Mouse (Mus musculus) stomach, embryonic 14.5 days (tissue): ENCODE measurements around the gene Zfp536. TPM values are rescaled to one million over a fixed set of nuclear protein-coding genes. Genes with fewer than 3 reads are reported as not detected.

Source experiments
- ATAC-seq: fragments of 200-750 bp; cut with Nextera tagmentation; 2 replicates; pipeline ENCODE4 v1.8.0; 2017; ENCODE audit warnings: low read depth, moderate TSS enrichment; ENCODE audit not compliant: insufficient number of reproducible peaks, insufficient read depth, low FRiP score
- H3K27ac ChIP-seq: fragments of 300-500 bp; sonication (generic); 2 replicates; pipeline ENCODE4 v1.5.1; 2014; ENCODE audit warnings: mild to moderate bottlenecking, low read length, moderate library complexity, mixed read lengths
- H3K27me3 ChIP-seq: fragments of 300-500 bp; sonication (generic); 2 replicates; pipeline ENCODE4 v1.6.1; 2014; ENCODE audit warnings: low read length, control low read depth, mixed read lengths; ENCODE audit not compliant: control insufficient read depth, insufficient read depth
- H3K36me3 ChIP-seq: fragments of 300-500 bp; sonication (generic); 2 replicates; pipeline ENCODE4 v1.6.1; 2014; ENCODE audit warnings: mild to moderate bottlenecking, control low read depth, low read length, moderate library complexity, mixed read lengths; ENCODE audit not compliant: control insufficient read depth, insufficient read depth
- H3K4me1 ChIP-seq: fragments of 300-500 bp; sonication (generic); 2 replicates; pipeline ENCODE4 v1.6.1; 2014; ENCODE audit warnings: low read length, control low read depth, mixed read lengths; ENCODE audit not compliant: control insufficient read depth, insufficient read depth
- H3K4me2 ChIP-seq: fragments of 300-500 bp; sonication (generic); replicated peaks from 2 replicates; pipeline ENCODE4 v1.6.1; 2014; ENCODE audit warnings: low read depth, low read length, control low read depth
- H3K4me3 ChIP-seq: fragments of 300-500 bp; sonication (generic); 2 replicates; pipeline ENCODE4 v1.5.1; 2014; ENCODE audit warnings: low read depth, low read length, control low read depth
- H3K9ac ChIP-seq: fragments of 300-500 bp; sonication (generic); replicated peaks from 2 replicates; pipeline ENCODE4 v1.6.1; 2014; ENCODE audit warnings: low read depth, mild to moderate bottlenecking, control low read depth, low read length, moderate library complexity, mixed read lengths
- H3K9me3 ChIP-seq: fragments of 300-500 bp; sonication (generic); 2 replicates; pipeline ENCODE4 v1.6.1; 2016; ENCODE audit warnings: low read depth, low read length, control low read depth; ENCODE audit not compliant: control insufficient read depth
- WGBS: fragments of 180-500 bp; shearing (Covaris S2); extraction: QIAGEN DNeasy Blood & Tissue Kit; methylation state at CpG from one replicate; pipeline ENCODE4 v1.1.7; 2014; 5-methylcytosine and 5-hydroxymethylcytosine counted together
- polyA plus RNA-seq: library from polyadenylated mRNA; unstranded; fragments of >200 nt; fragmentation: Nextera tagmentation; extraction: Ambion mirVana; gene quantifications from 2 replicates; pipeline ENCODE4 v1.2.1, GENCODE M21; 2014

Zfp536 gene
- polyA plus RNA-seq: 21.9 and 24.5 TPM in 2 replicates

GRCm38 (mm10) chr7:37773312-37773702 is at the start of gene Zfp536:
TSS of gene Zfp536 (minus strand) at chr7:37773641.
- ATAC-seq: no peak
- H3K4me2 ChIP-seq: peak within 1 kb of the TSS; percentile 80

GRCm38 (mm10) chr7:37820670-37821301 is 47.3 kb upstream of the Zfp536 start:
- 63% methylated on average over 11 of the region's 11 CpGs for WGBS
- Histone ChIP-seq H3K4me3 (no peak overlapping the region), H3K4me1 (no peaks in the 10 kb centered on the region), H3K4me2 (no peak overlapping the region), H3K27ac (no peak overlapping the region), H3K27me3 (no peaks in the 10 kb centered on the region), H3K36me3 (no peaks in the 10 kb centered on the region), H3K9ac (no peak overlapping the region), H3K9me3 (no peaks in the 10 kb centered on the region)
- ATAC-seq: peak; percentile 72

More at GRCm38 (mm10) chr7:37773312-37773702, at the start of gene Zfp536:
- Histone ChIP-seq H3K9ac (peak within 1 kb of the TSS; percentile 48; the same call in 1 of the 2 replicates), H3K9me3 (no peaks in the 10 kb centered on the region), H3K4me3 (peak within 1 kb of the TSS; percentile 49), H3K27me3 (peaks cover 21% of the 10 kb centered on the region), H3K27ac (peak within 1 kb of the TSS; percentile 48; the same call in 1 of the 2 replicates), H3K36me3 (no peaks in the 10 kb centered on the region), H3K4me1 (peaks cover 11% of the 10 kb centered on the region; the same call in 1 of the 2 replicates)
- under 1% methylated on average over 27 of the region's 27 CpGs for WGBS

GRCm38 (mm10) chr7:37818631-37819340 is 45.3 kb upstream of the Zfp536 start:
- Histone ChIP-seq H3K4me1 (no peaks in the 10 kb centered on the region), H3K27ac (no peak overlapping the region), H3K9me3 (no peaks in the 10 kb centered on the region), H3K9ac (no peak overlapping the region), H3K4me3 (no peak overlapping the region), H3K36me3 (no peaks in the 10 kb centered on the region), H3K27me3 (no peaks in the 10 kb centered on the region), H3K4me2 (no peak overlapping the region)
- WGBS: 81% methylated on average over 8 of the region's 8 CpGs
- ATAC-seq: no peak

- Histone ChIP-seq H3K27me3 (no peaks in the 10 kb centered on the region), H3K9ac (no peak overlapping the region), H3K27ac (no peak overlapping the region), H3K36me3 (no peaks in the 10 kb centered on the region), H3K4me1 (no peaks in the 10 kb centered on the region), H3K4me2 (no peak overlapping the region), H3K4me3 (no peak overlapping the region), H3K9me3 (no peaks in the 10 kb centered on the region)
- 89% methylated on average over 7 of the region's 7 CpGs for WGBS
- no peak for ATAC-seq
Measured at GRCm38 (mm10) chr7:37816901-37817300, 43.5 kb upstream of the Zfp536 start.

GRCm38 (mm10) chr7:37814844-37815406 is 41.5 kb upstream of the Zfp536 start:
- no peak overlapping the region for H3K27ac ChIP-seq
- 48% methylated on average over 8 of the region's 8 CpGs for WGBS
- H3K9ac ChIP-seq: no peak overlapping the region
- no peaks in the 10 kb centered on the region for H3K4me1 ChIP-seq
- ATAC-seq: no peak
- no peaks in the 10 kb centered on the region for H3K36me3 ChIP-seq
- H3K27me3 ChIP-seq: no peaks in the 10 kb centered on the region
- no peak overlapping the region for H3K4me3 ChIP-seq
- H3K9me3 ChIP-seq: no peaks in the 10 kb centered on the region
- no peak overlapping the region for H3K4me2 ChIP-seq

- H3K4me1 ChIP-seq: no peaks in the 10 kb centered on the region
- no peak overlapping the region for H3K4me2 ChIP-seq
- no peak overlapping the region for H3K27ac ChIP-seq
- no peaks in the 10 kb centered on the region for H3K9me3 ChIP-seq
- H3K4me3 ChIP-seq: no peak overlapping the region
- no peaks in the 10 kb centered on the region for H3K27me3 ChIP-seq
- ATAC-seq: no peak
- WGBS: 61% methylated on average over 10 of the region's 10 CpGs
- H3K9ac ChIP-seq: no peak overlapping the region
- H3K36me3 ChIP-seq: no peaks in the 10 kb centered on the region
Measured at GRCm38 (mm10) chr7:37813676-37814075, 40.2 kb upstream of the Zfp536 start.

GRCm38 (mm10) chr7:37809908-37810307 is 36.5 kb upstream of the Zfp536 start:
- H3K27me3 ChIP-seq: no peaks in the 10 kb centered on the region
- H3K4me2 ChIP-seq: no peak overlapping the region
- no peak overlapping the region for H3K4me3 ChIP-seq
- H3K27ac ChIP-seq: no peak overlapping the region
- no peaks in the 10 kb centered on the region for H3K4me1 ChIP-seq
- no peaks in the 10 kb centered on the region for H3K36me3 ChIP-seq
- H3K9me3 ChIP-seq: no peaks in the 10 kb centered on the region
- no peak overlapping the region for H3K9ac ChIP-seq
- no peak for ATAC-seq
- WGBS: 86% methylated on average over 5 of the region's 5 CpGs

- Histone ChIP-seq H3K4me3 (no peak overlapping the region), H3K9me3 (no peaks in the 10 kb centered on the region), H3K27me3 (no peaks in the 10 kb centered on the region), H3K9ac (no peak overlapping the region), H3K36me3 (no peaks in the 10 kb centered on the region), H3K4me1 (no peaks in the 10 kb centered on the region), H3K27ac (no peak overlapping the region), H3K4me2 (no peak overlapping the region)
- WGBS: 77% methylated on average over 4 of the region's 4 CpGs
- no peak for ATAC-seq
Measured at GRCm38 (mm10) chr7:37809001-37809400, 35.6 kb upstream of the Zfp536 start.
